Mouse (Mus musculus) hindbrain, embryonic 16.5 days (tissue): ENCODE results near the gene Ssbp2. TPM values are rescaled to one million over a fixed set of nuclear protein-coding genes. Genes with fewer than 3 reads are reported as not detected.

Source experiments
- ATAC-seq: fragments of 200-750 bp; cut with Nextera tagmentation; 2 replicates; pipeline ENCODE4 v1.8.0; 2017; ENCODE audit warnings: moderate TSS enrichment, moderate library complexity
- H3K27ac ChIP-seq: fragments of 300-500 bp; sonication (generic); 2 replicates; pipeline ENCODE4 v1.5.1; 2014; ENCODE audit warnings: low read depth, mild to moderate bottlenecking, control low read depth, low read length, moderate library complexity
- H3K27me3 ChIP-seq: fragments of 300-500 bp; sonication (generic); replicated peaks from 2 replicates; pipeline ENCODE4 v1.6.1; 2014; ENCODE audit warnings: low read length; ENCODE audit not compliant: control insufficient read depth, insufficient read depth
- H3K36me3 ChIP-seq: fragments of 300-500 bp; sonication (generic); 2 replicates; pipeline ENCODE4 v1.6.1; 2014; ENCODE audit warnings: mild to moderate bottlenecking, low read length, moderate library complexity, mixed read lengths; ENCODE audit not compliant: control insufficient read depth, insufficient read depth
- H3K4me1 ChIP-seq: fragments of 300-500 bp; sonication (generic); 2 replicates; pipeline ENCODE4 v1.6.1; 2014; ENCODE audit warnings: low read depth, low read length; ENCODE audit not compliant: control insufficient read depth, insufficient read depth
- H3K4me2 ChIP-seq: fragments of 300-500 bp; sonication (generic); 2 replicates; pipeline ENCODE4 v1.6.1; 2014; ENCODE audit warnings: mild to moderate bottlenecking, low read length, control low read depth, moderate library complexity
- H3K4me3 ChIP-seq: fragments of 300-500 bp; sonication (generic); 2 replicates; pipeline ENCODE4 v1.5.1; 2014; ENCODE audit warnings: mild to moderate bottlenecking, low read length, control low read depth, moderate library complexity
- H3K9ac ChIP-seq: fragments of 300-500 bp; sonication (generic); 2 replicates; pipeline ENCODE4 v1.6.1; 2014; ENCODE audit warnings: low read depth, mild to moderate bottlenecking, control low read depth, low read length, moderate library complexity
- H3K9me3 ChIP-seq: fragments of 300-500 bp; sonication (generic); 2 replicates; pipeline ENCODE4 v1.6.1; 2014; ENCODE audit warnings: mild to moderate bottlenecking, low read length, moderate library complexity; ENCODE audit not compliant: control insufficient read depth
- WGBS: fragments of 180-500 bp; shearing (Covaris S2); extraction: QIAGEN DNeasy Blood & Tissue Kit; methylation state at CpG from one replicate; pipeline ENCODE4 v1.1.7; 2014; 5-methylcytosine and 5-hydroxymethylcytosine counted together
- polyA plus RNA-seq: library from polyadenylated mRNA; unstranded; fragments of >200 nt; fragmentation: Nextera tagmentation; extraction: Ambion mirVana; gene quantifications from 2 replicates; pipeline ENCODE4 v1.2.1, GENCODE M21; 2015

The Ssbp2 gene
- polyA plus RNA-seq, 1 experiment from 2014 or later: 197 TPM

DNA sequence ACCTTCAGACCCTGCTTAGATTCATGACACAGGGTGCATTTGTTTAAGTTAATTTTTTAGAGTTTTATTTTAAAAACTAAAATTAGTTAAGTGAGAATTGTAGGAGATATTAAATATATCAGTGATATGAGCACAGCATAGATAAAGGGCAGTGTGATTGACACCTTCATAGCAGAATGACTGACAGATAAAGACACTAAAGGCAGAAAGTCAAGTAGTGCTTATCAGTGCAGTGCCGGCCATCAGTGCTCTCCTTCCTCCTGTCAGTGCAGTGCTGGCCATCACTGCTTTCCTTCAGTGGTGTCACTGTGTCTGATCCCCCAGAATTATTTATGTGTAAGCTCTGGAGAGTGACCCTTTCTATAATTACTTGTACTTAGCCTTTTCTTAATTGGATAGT lies 159.3 kb downstream of the Ssbp2 start:
- H3K27me3 ChIP-seq: no peaks in the 10 kb centered on the region
- WGBS: 73% methylated on average over 1 of the region's 1 CpGs
- H3K4me1 ChIP-seq: no peaks in the 10 kb centered on the region
- H3K9me3 ChIP-seq: no peaks in the 10 kb centered on the region
- no peak overlapping the region for H3K9ac ChIP-seq
- no peaks in the 10 kb centered on the region for H3K36me3 ChIP-seq
- H3K4me3 ChIP-seq: no peak overlapping the region
- no peak overlapping the region for H3K4me2 ChIP-seq
- no peak for ATAC-seq
- no peak overlapping the region for H3K27ac ChIP-seq

- H3K36me3 ChIP-seq: no peaks in the 10 kb centered on the region
- ATAC-seq: no peak
- H3K4me1 ChIP-seq: no peaks in the 10 kb centered on the region
- WGBS: 93% methylated on average over 3 of the region's 3 CpGs
- H3K4me3 ChIP-seq: no peak overlapping the region
- H3K4me2 ChIP-seq: no peak overlapping the region
- H3K27ac ChIP-seq: no peak overlapping the region
- H3K27me3 ChIP-seq: no peaks in the 10 kb centered on the region
- no peaks in the 10 kb centered on the region for H3K9me3 ChIP-seq
- H3K9ac ChIP-seq: no peak overlapping the region
These were observed 160.5 kb downstream of the Ssbp2 start for GRCm38 (mm10) chr13:91620541-91620940.

DNA sequence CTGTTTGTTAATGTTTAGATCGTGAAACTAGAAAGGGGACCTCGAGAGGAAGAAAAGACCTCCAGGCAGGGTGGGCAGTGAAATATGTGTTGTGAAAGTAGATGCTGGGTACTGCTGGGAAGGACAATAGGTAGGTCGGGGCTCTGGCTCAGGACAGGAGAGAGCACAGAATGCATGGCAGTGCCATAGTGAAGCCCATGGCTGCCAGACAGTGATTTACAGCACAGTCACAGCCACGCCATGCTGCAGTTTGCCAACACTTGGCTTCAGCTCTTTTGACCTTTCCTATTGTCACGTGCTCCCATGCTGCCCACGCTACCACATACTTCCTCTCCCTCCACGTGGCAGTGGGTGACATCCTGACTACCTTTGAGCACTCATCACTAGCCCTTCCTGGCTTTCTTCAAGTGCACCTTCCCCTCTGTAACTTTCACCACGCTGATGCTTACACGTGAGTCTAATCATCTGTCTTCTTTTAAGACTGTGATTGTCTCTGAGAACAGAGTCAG lies 171.3 kb downstream of the Ssbp2 start:
- 67% methylated on average over 9 of the region's 9 CpGs for WGBS
- peak; percentile 50; the same call in 1 of the 2 replicates for ATAC-seq
- no peaks in the 10 kb centered on the region for H3K27me3 ChIP-seq
- H3K9me3 ChIP-seq: no peaks in the 10 kb centered on the region
- H3K4me2 ChIP-seq: no peak overlapping the region
- H3K27ac ChIP-seq: no peak overlapping the region
- no peak overlapping the region for H3K9ac ChIP-seq
- no peaks in the 10 kb centered on the region for H3K36me3 ChIP-seq
- H3K4me3 ChIP-seq: no peak overlapping the region
- no peaks in the 10 kb centered on the region; the same call in 1 of the 2 replicates for H3K4me1 ChIP-seq

DNA sequence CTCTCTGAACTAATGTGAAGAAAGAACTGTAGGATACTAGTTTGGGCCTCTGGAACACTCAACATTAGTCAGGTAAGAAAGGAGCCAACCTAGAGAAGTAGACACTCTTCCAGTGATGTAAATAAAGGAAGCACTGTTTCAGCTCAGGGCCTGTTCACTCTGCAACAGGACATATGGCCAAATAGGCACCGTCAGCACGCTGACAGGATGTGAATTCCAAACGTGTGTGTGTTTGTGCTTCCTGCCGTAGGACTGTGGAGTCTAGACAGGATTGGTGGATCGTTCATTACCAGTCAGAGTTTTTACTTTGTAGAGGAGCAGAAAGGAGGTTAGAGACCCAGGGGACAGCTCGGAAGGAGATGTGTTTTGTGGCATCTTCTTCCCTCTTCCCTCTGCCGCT lies 174.0 kb downstream of the Ssbp2 start:
- Histone ChIP-seq H3K27ac (no peak overlapping the region), H3K4me1 (no peaks in the 10 kb centered on the region; the same call in 1 of the 2 replicates), H3K4me2 (no peak overlapping the region), H3K4me3 (no peak overlapping the region), H3K27me3 (no peaks in the 10 kb centered on the region), H3K9ac (no peak overlapping the region), H3K36me3 (no peaks in the 10 kb centered on the region), H3K9me3 (no peaks in the 10 kb centered on the region)
- ATAC-seq: no peak
- WGBS: 68% methylated on average over 7 of the region's 7 CpGs

GRCm38 (mm10) chr13:91635957-91636356 lies 175.9 kb downstream of the Ssbp2 start:
- 91% methylated on average over 2 of the region's 2 CpGs for WGBS
- Histone ChIP-seq H3K36me3 (no peaks in the 10 kb centered on the region), H3K4me3 (no peak overlapping the region), H3K4me1 (no peaks in the 10 kb centered on the region; the same call in 1 of the 2 replicates), H3K27me3 (no peaks in the 10 kb centered on the region), H3K9me3 (no peaks in the 10 kb centered on the region), H3K27ac (no peak overlapping the region), H3K4me2 (no peak overlapping the region), H3K9ac (no peak overlapping the region)
- no peak for ATAC-seq

DNA sequence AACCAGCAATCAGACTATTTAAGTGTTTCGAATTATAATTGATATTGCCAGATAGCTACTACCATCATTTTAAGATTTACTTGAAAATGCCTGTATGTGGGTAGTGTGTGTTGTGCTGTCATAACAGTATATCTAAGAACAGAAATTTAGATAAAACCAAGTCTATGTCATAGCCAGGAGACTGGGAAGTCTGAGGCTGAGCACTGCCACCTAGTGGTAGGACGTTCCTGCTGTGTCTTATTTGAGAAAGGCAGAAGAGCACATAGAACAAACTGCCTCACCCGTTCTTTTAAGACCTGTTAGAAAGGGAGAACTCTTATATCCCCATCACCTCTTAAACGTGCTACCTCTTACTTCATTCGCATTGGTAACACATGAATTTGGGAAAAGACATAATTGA lies 176.7 kb downstream of the Ssbp2 start:
- 21% methylated on average over 5 of the region's 5 CpGs for WGBS
- no peaks in the 10 kb centered on the region for H3K4me1 ChIP-seq
- H3K27ac ChIP-seq: no peak overlapping the region
- no peaks in the 10 kb centered on the region for H3K36me3 ChIP-seq
- no peak overlapping the region for H3K4me3 ChIP-seq
- no peaks in the 10 kb centered on the region for H3K27me3 ChIP-seq
- H3K9ac ChIP-seq: no peak overlapping the region
- no peaks in the 10 kb centered on the region for H3K9me3 ChIP-seq
- H3K4me2 ChIP-seq: no peak overlapping the region
- peak; percentile 83 for ATAC-seq

- WGBS: 77% methylated on average over 5 of the region's 5 CpGs
These were observed 178.8 kb downstream of the Ssbp2 start for GRCm38 (mm10) chr13:91638836-91639235.

GRCm38 (mm10) chr13:91640219-91640618 lies 180.1 kb downstream of the Ssbp2 start:
- ATAC-seq: no peak
- no peaks in the 10 kb centered on the region for H3K4me1 ChIP-seq

More at GRCm38 (mm10) chr13:91638836-91639235, 178.8 kb downstream of the Ssbp2 start:
- H3K4me2 ChIP-seq: no peak overlapping the region
- no peaks in the 10 kb centered on the region for H3K36me3 ChIP-seq
- no peak for ATAC-seq
- H3K9ac ChIP-seq: no peak overlapping the region
- H3K27ac ChIP-seq: no peak overlapping the region
- H3K4me3 ChIP-seq: no peak overlapping the region
- H3K9me3 ChIP-seq: no peaks in the 10 kb centered on the region
- no peaks in the 10 kb centered on the region for H3K27me3 ChIP-seq
- H3K4me1 ChIP-seq: no peaks in the 10 kb centered on the region

DNA sequence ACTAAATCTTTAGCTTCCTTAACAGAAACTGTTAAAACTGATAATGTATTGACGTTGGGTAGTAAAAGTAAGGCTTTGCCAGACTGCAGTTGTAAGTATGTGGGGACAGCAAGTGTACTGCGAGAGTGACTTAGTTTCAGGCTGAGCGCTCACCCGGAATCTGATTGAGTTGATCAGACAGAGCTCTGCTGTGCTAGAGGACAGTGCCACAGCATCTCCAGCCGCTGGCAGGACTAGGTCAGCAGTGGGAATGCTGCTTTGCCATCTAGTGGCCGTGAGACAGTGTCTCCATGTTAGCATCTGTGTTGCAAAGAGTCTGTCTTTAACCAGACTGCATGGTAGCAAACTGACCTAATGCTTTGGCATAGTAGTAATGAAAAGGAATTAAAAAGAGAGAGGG lies 188.2 kb downstream of the Ssbp2 start:
- Histone ChIP-seq H3K9me3 (no peaks in the 10 kb centered on the region), H3K4me2 (no peak overlapping the region), H3K4me1 (no peaks in the 10 kb centered on the region), H3K4me3 (no peak overlapping the region), H3K27me3 (no peaks in the 10 kb centered on the region), H3K27ac (no peak overlapping the region), H3K36me3 (no peaks in the 10 kb centered on the region), H3K9ac (no peak overlapping the region)
- WGBS: 33% methylated on average over 6 of the region's 6 CpGs
- ATAC-seq: peak; percentile 96

More at GRCm38 (mm10) chr13:91640219-91640618, 180.1 kb downstream of the Ssbp2 start:
- no peaks in the 10 kb centered on the region for H3K36me3 ChIP-seq
- WGBS: 69% methylated on average over 5 of the region's 5 CpGs
- H3K4me2 ChIP-seq: no peak overlapping the region
- H3K4me3 ChIP-seq: no peak overlapping the region
- H3K9ac ChIP-seq: no peak overlapping the region
- H3K9me3 ChIP-seq: no peaks in the 10 kb centered on the region
- no peak overlapping the region for H3K27ac ChIP-seq
- no peaks in the 10 kb centered on the region for H3K27me3 ChIP-seq

GRCm38 (mm10) chr13:91649926-91650325 lies 189.8 kb downstream of the Ssbp2 start:
- Histone ChIP-seq H3K27me3 (no peaks in the 10 kb centered on the region), H3K27ac (no peak overlapping the region), H3K36me3 (no peaks in the 10 kb centered on the region), H3K4me2 (no peak overlapping the region), H3K4me3 (no peak overlapping the region), H3K9me3 (no peaks in the 10 kb centered on the region), H3K4me1 (no peaks in the 10 kb centered on the region), H3K9ac (no peak overlapping the region)
- 78% methylated on average over 7 of the region's 7 CpGs for WGBS
- ATAC-seq: no peak
